Mouse (Mus musculus): ENCODE measurements around the gene Stx3. TPM values are rescaled to one million over a fixed set of nuclear protein-coding genes. Genes with fewer than 3 reads are reported as not detected.
A peak's percentile ranks its signal among the peaks of the same experiment; 100 is the strongest.

The Stx3 gene
- 41.6 and 44.8 TPM in 2 replicates for polyA plus RNA-seq (2015; fragmentation: Nextera tagmentation; extraction: Ambion mirVana)

DNA sequence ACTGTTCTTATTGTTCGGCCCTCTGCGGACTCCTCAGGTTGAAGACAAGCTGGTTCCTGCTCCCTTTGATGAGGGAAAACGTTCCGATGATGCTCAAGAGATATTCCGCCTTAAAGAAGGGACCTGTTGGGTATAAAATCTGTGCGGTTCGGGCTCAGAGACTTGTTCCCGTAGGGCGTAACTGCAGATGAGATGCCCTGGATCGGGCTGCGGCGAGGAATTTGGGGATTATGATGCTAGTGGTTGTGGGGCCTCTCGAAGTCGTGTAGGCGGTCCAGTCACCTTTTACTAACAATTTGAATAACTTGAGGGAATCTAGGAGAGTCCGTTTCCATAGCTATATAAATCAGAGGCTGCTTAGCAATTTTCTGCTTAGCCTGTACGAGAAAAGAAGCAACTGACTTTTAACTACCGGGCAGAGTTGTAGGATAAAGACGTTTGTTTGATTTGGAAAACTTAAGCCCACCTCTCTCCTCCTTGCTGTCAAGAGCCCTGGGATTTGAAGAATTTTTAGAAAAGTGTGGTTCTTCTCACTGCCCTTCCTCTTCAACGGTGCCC, at the start of gene Stx3:
TSS of gene Stx3 (minus strand) at position 261 of the 558 bp plus-strand sequence.
- peak; percentile 1; the same call in 1 of the 2 replicates for ATAC-seq
- peaks cover 10% of the 10 kb centered on the region; the same call in 1 of the 2 replicates for H3K4me1 ChIP-seq (replicated peaks)
- H3K27ac ChIP-seq = peak within 1 kb of the TSS; percentile 78
- H3K27me3 ChIP-seq (replicated peaks) = no peaks in the 10 kb centered on the region
- WGBS = under 1% methylated on average over 20 of the region's 20 CpGs
- H3K9ac ChIP-seq = peak within 1 kb of the TSS; percentile 81
- H3K4me3 ChIP-seq (replicated peaks) = peak within 1 kb of the TSS; percentile 90
- H3K36me3 ChIP-seq = no peaks in the 10 kb centered on the region
- peak within 1 kb of the TSS; percentile 89 for H3K4me2 ChIP-seq (replicated peaks)
- H3K9me3 ChIP-seq = no peaks in the 10 kb centered on the region

DNA sequence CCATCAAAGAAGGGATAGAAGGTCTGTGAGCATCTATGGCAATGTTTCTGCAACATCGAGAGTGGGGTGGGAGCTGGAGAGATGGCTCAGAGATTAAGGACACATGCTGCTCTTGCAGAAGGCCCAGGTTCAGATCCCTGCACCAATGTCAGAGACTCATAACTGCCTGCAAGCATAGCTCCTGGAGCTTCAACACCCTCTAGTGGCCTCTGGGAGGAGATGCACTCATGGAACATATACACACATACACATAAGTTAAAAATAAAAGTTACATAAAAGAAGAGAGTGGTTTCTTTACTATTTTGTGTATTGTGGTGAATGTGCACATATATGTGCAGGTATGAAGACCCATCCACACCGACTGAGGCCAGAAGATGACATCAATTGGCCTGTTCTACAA, 48.6 kb upstream of the Stx3 start:
- Histone ChIP-seq H3K27me3 (replicated peaks) (no peaks in the 10 kb centered on the region), H3K4me2 (replicated peaks) (no peak overlapping the region), H3K36me3 (no peaks in the 10 kb centered on the region), H3K9ac (no peak overlapping the region), H3K4me1 (replicated peaks) (no peaks in the 10 kb centered on the region), H3K27ac (no peak overlapping the region), H3K4me3 (replicated peaks) (no peak overlapping the region), H3K9me3 (no peaks in the 10 kb centered on the region)
- 83% methylated on average over 2 of the region's 2 CpGs for WGBS
- no peak for ATAC-seq

DNA sequence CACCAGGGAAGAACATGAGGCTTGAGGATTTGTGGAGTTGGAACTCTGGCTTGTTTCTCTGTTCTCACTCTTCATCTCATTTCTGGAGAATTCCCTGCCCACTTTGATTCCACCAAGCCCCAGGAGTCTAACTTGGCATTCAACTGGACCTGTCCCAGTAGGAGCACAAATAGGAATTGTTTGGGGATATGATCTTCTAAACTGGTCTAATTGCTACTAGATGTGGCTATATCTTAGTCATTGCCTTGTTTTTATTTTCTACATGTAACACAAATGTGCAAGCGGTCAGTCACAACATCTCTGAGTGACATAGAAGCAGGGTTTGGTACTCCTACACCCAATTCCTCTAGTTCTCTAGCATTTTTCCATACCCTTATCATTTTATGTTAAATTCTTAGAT, 41.8 kb upstream of the Stx3 start, which contains the start of gene Olfr1418:
TSS of gene Olfr1418 (minus strand) at position 101 of the 400 bp plus-strand sequence.
- no peak within 1 kb of the TSS for H3K4me2 ChIP-seq (replicated peaks)
- H3K36me3 ChIP-seq = no peaks in the 10 kb centered on the region
- H3K9ac ChIP-seq = no peak within 1 kb of the TSS
- H3K27me3 ChIP-seq (replicated peaks) = no peaks in the 10 kb centered on the region
- H3K27ac ChIP-seq = no peak within 1 kb of the TSS
- 98% methylated on average over 1 of the region's 1 CpGs for WGBS
- H3K4me1 ChIP-seq (replicated peaks) = no peaks in the 10 kb centered on the region
- H3K9me3 ChIP-seq = no peaks in the 10 kb centered on the region
- H3K4me3 ChIP-seq (replicated peaks) = no peak within 1 kb of the TSS
- no peak for ATAC-seq

DNA sequence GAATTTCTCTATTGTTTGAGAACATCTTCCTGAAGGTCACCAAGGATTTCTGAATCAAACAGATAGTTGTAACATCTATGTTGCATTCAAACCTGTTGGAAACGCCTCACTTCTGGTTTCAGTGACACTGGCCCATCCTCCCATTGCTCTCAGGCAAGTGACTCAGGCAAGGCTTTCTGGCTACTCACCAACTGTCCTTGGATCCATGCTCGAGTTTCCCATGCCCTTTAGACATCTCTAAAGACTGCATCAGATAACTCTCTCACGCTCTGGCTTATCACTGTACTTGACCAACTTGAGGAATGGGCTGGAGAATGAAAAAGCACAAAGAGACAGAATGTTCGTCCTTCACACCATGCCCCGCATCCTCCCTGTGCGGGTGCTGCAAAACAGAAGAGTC, 37.3 kb upstream of the Stx3 start:
- Histone ChIP-seq H3K9ac (no peak overlapping the region), H3K9me3 (no peaks in the 10 kb centered on the region), H3K27me3 (replicated peaks) (no peaks in the 10 kb centered on the region), H3K4me3 (replicated peaks) (no peak overlapping the region), H3K36me3 (no peaks in the 10 kb centered on the region), H3K27ac (no peak overlapping the region), H3K4me1 (replicated peaks) (no peaks in the 10 kb centered on the region), H3K4me2 (replicated peaks) (no peak overlapping the region)
- ATAC-seq = no peak
- 69% methylated on average over 6 of the region's 6 CpGs for WGBS

DNA sequence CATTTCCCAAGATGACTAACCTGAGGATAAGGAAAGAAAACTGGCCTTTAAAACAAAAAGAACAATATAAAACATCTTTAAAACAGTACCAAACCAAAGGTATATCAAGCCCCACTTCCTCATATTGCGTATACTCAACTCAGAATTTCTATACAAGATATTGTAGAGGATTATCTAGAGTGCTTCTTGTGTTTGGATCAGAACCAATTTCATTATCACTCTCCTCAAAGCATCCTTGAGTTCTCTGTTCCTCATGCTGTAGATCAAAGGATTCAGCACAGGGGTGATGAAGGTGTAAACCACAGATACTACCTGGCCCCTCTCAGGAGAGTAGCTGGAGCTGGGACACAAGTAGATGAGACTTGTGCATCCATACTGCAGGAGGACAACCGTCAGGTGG, 35.6 kb upstream of the Stx3 start:
- H3K9me3 ChIP-seq = no peaks in the 10 kb centered on the region
- no peaks in the 10 kb centered on the region for H3K4me1 ChIP-seq (replicated peaks)
- no peak overlapping the region for H3K9ac ChIP-seq
- no peak for ATAC-seq
- 88% methylated on average over 2 of the region's 2 CpGs for WGBS
- no peaks in the 10 kb centered on the region for H3K27me3 ChIP-seq (replicated peaks)
- no peaks in the 10 kb centered on the region for H3K36me3 ChIP-seq
- no peak overlapping the region for H3K4me3 ChIP-seq (replicated peaks)
- no peak overlapping the region for H3K27ac ChIP-seq
- H3K4me2 ChIP-seq (replicated peaks) = no peak overlapping the region

DNA sequence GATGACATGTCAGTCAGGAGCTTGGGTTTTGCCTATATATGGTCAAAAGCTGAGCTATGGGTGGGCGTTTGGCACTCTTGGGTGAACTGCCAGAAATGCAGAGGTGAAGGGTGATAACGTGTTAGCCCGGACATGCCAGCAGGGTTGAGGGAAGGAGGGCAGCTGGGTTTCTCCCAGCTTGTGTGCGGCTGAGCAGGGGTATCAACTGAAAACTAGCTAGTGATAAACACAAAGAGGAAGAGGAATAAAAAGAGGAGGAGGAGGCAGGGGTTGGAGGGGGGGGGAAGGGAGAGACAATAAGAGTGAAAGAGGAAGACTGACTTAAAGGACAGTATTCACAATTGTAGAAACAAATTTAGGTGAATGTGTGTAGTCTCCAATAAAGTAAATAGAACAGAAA, 33.4 kb upstream of the Stx3 start:
- Histone ChIP-seq H3K9me3 (no peaks in the 10 kb centered on the region), H3K36me3 (no peaks in the 10 kb centered on the region), H3K27ac (no peak overlapping the region), H3K27me3 (replicated peaks) (no peaks in the 10 kb centered on the region), H3K4me3 (replicated peaks) (no peak overlapping the region), H3K4me2 (replicated peaks) (no peak overlapping the region), H3K4me1 (replicated peaks) (no peaks in the 10 kb centered on the region), H3K9ac (no peak overlapping the region)
- WGBS = 72% methylated on average over 4 of the region's 4 CpGs
- ATAC-seq = no peak

DNA sequence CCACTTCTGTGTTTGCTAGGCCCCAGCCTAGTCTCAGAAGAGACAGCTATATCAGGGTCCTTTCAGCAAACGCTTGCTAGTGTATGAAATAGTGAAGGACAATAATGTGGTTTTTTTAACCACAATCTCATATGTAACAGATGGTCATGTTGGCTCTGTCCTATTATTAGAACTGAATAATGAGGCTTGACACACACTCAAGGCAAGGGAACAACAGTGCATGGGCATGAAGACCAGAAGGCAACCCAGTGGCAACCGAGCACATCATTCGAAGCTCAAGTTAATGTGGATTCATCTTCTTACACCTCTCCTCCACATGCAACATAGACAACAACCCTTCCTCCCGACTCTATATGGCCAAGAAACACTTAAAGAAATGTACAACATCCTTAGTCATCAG, 27.1 kb upstream of the Stx3 start:
- H3K27ac ChIP-seq = no peak overlapping the region
- H3K27me3 ChIP-seq (replicated peaks) = no peaks in the 10 kb centered on the region
- no peak overlapping the region for H3K4me3 ChIP-seq (replicated peaks)
- H3K9me3 ChIP-seq = no peaks in the 10 kb centered on the region
- ATAC-seq = no peak
- no peak overlapping the region for H3K9ac ChIP-seq
- H3K4me1 ChIP-seq (replicated peaks) = no peaks in the 10 kb centered on the region
- no peaks in the 10 kb centered on the region for H3K36me3 ChIP-seq
- 86% methylated on average over 4 of the region's 4 CpGs for whole genome bisulfite sequencing
- H3K4me2 ChIP-seq (replicated peaks) = no peak overlapping the region

DNA sequence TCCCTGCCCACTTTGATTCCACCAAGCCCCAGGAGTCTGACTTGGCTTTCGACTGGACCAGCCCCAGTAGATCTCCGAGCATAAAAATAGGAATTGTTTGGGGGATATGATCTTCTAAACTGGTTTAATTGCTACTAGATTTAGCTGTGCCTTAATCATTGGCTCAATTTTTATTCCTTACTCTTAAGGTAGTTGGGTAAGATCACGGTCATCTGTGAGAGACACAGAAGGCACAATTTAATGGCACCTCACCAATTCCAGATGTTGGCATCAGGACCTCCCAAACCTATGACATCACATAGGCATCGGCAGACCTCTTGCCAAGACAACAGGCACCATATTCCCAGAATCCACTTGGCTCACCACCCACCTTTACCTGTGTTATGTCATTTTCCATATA, 19.9 kb upstream of the Stx3 start, which contains the start of gene Olfr1417:
TSS of gene Olfr1417 (minus strand) at position 101 of the 400 bp plus-strand sequence.
- Histone ChIP-seq H3K27me3 (replicated peaks) (no peaks in the 10 kb centered on the region), H3K9me3 (no peaks in the 10 kb centered on the region), H3K4me1 (replicated peaks) (no peaks in the 10 kb centered on the region), H3K4me2 (replicated peaks) (no peak within 1 kb of the TSS), H3K9ac (no peak within 1 kb of the TSS), H3K4me3 (replicated peaks) (no peak within 1 kb of the TSS), H3K27ac (no peak within 1 kb of the TSS), H3K36me3 (no peaks in the 10 kb centered on the region)
- 90% methylated on average over 4 of the region's 4 CpGs for WGBS
- ATAC-seq = no peak

DNA sequence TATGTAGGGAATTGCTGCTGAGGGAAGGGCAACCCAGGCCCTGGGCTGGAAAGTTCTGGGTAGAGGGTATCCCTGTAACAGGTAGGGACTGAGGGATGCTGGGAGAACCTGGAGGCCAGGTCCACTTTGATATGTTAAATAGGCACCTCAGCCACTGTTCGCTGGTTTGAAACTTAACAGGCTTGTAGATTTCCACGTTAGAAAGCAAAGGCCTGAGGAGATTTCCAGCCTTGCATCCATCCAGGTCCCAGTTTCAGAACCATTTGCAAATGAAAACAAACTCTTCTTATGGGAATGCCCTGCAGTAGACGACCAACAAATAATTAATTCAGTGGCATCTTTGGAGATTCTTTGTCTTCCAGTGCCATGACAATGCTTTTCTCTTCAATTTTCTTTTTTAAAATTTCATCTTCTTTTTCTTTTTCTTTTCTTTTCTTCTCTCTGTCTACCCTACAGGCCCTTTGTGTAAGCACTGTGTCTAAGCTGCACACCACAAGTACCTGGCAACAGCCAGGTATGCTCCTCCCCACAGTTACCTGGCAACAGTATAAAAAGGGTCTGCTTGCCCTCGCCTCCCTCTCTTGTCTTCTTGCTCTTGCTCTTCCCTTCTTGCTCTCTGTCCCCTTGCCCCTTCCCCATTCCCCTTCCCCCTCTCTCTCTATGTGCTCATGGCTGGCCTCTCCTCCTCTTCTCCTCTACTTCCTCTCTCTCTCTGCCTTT, 4.3 kb upstream of the Stx3 start:
- H3K27ac ChIP-seq = no peak overlapping the region
- H3K9me3 ChIP-seq = no peaks in the 10 kb centered on the region
- H3K4me1 ChIP-seq (replicated peaks) = peaks cover 4% of the 10 kb centered on the region; the same call in 1 of the 2 replicates
- H3K27me3 ChIP-seq (replicated peaks) = no peaks in the 10 kb centered on the region
- 44% methylated on average over 4 of the region's 4 CpGs for WGBS
- H3K4me2 ChIP-seq (replicated peaks) = no peak overlapping the region
- H3K4me3 ChIP-seq (replicated peaks) = no peak overlapping the region
- no peak for ATAC-seq
- H3K36me3 ChIP-seq = no peaks in the 10 kb centered on the region
- H3K9ac ChIP-seq = no peak overlapping the region

DNA sequence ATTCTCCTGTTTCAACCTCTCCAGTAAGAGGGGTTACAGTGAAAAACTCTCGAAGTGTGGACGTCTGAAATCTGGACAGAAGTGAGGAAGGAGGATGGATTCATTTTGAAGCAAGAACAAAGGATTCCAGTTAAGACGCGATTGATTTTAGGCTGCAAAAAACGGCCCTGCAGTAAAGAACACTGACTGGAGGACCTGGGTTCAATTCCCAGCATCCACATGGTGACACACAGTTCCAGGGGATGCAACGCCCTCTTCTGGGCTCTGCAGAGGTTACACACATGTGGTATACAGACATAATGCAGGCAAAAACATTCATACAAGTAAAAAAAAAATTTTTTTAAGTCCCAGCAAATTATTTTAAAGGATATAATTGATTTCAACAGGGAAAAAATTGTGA, 1.0 kb upstream of the Stx3 start:
- no peaks in the 10 kb centered on the region for H3K27me3 ChIP-seq (replicated peaks)
- peak overlapping the region; percentile 17; the same call in 1 of the 2 replicates for H3K27ac ChIP-seq
- H3K9ac ChIP-seq = 0 out of 2 replicates have a peak overlapping the region, but pooled peaks have one; percentile 81

DNA sequence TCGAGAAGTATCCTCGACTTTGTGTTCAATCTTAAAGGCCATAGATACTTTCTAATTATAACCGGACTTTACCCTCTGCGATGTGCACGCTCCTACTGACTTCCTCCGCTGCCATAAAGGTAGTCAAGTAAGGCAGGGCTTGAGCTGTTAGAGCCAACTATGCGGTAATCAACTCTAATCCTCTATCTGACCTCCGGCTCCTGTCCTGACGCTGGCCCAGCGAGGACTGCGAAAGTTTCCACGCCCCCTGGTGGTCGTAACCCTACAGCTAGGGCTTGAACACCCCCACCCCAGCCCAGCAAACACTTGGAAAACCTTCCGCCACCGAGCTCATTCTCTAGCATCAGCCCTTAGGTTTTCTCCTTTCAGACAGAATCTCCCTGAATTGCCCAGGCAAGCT, 597 bp upstream of the Stx3 start:
- 0% methylated on average over 15 of the region's 15 CpGs for WGBS
- Histone ChIP-seq H3K27me3 (replicated peaks) (no peaks in the 10 kb centered on the region), H3K27ac (peak overlapping the region; percentile 17; the same call in 1 of the 2 replicates), H3K36me3 (no peaks in the 10 kb centered on the region), H3K4me3 (replicated peaks) (peak overlapping the region; percentile 90), H3K4me1 (replicated peaks) (peaks cover 10% of the 10 kb centered on the region; the same call in 1 of the 2 replicates), H3K9ac (0 out of 2 replicates have a peak overlapping the region, but pooled peaks have one; percentile 81), H3K4me2 (replicated peaks) (peak overlapping the region; percentile 89), H3K9me3 (no peaks in the 10 kb centered on the region)
- ATAC-seq = peak; percentile 62

More for the DNA sequence above, 1.0 kb upstream of the Stx3 start:
- Histone ChIP-seq H3K36me3 (no peaks in the 10 kb centered on the region), H3K4me3 (replicated peaks) (peak overlapping the region; percentile 90), H3K4me2 (replicated peaks) (peak overlapping the region; percentile 89), H3K4me1 (replicated peaks) (peaks cover 10% of the 10 kb centered on the region; the same call in 1 of the 2 replicates), H3K9me3 (no peaks in the 10 kb centered on the region)
- 29% methylated on average over 6 of the region's 6 CpGs for WGBS
- ATAC-seq = no peak

DNA sequence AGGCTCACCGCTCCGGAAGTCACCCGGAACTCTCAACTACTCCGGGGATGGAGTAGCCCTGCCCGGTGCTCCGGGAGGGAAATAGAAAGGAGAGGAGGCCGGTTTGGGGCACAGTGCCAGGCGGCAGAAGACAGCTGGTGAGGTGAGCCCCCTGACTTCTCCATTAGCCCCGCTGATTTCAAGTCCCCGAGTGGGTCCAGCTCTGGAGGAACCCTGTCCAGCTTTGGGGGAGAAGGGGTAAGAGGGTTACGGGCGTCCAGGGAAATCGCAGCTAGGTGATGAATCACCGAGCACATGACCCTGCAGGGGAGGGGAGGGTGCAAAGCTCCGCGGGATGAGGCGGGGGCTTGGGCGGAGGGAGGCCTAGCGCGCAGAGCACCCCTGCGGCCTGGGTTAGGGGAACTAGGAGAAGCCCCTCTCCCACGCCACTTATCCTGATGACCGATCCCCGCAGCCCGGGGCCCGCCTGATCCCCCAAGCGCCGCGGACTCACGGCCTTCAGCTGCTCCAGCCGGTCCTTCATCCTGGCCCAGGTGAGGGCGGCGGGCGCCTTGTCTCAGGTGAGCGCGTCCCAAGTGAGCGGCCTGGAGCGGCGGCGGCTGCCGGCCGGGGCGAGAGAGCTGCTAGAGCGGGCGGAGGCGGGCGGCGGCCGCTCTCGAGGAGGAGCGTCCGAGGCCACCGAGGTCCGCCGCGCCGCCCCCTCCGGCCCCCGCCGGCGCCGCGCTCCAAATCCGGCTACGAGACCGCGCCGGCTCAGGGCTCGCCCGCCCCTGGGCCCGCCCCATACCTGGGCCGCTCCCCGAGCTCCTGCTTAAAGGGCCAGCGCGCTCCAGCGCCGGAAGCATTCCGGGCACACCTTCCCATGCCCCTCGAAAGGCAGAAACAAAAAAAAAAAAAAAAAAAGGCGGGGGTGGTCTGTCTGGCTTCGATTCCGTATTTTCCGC, 732 bp downstream of the Stx3 start:
- Histone ChIP-seq H3K4me3 (replicated peaks) (peak overlapping the region; percentile 90), H3K4me2 (replicated peaks) (peak overlapping the region; percentile 89), H3K9ac (peak overlapping the region; percentile 81), H3K9me3 (no peaks in the 10 kb centered on the region), H3K36me3 (no peaks in the 10 kb centered on the region), H3K27me3 (replicated peaks) (no peaks in the 10 kb centered on the region), H3K27ac (peak overlapping the region; percentile 78), H3K4me1 (replicated peaks) (peaks cover 16% of the 10 kb centered on the region; the same call in 1 of the 2 replicates)
- ATAC-seq = peak; percentile 93
- under 1% methylated on average over 61 of the region's 83 CpGs for WGBS

Data from intestine, embryonic 15.5 days (tissue).